Mouse (Mus musculus) ovary, adult 18-20 months (tissue): ENCODE data around the gene Letmd1.

Experiments
- DNase-seq: peaks from one replicate; pipeline ENCODE4 v3.0.0; 2022; ENCODE audit warnings: low spot score, mixed read lengths

Letmd1 gene

GRCm38 (mm10) chr15:100508454-100509167 lies 39.8 kb downstream of the Letmd1 start:
- no peak for DNase-seq

GRCm38 (mm10) chr15:100510072-100510471 lies 41.2 kb downstream of the Letmd1 start:
- no peak for DNase-seq

DNA sequence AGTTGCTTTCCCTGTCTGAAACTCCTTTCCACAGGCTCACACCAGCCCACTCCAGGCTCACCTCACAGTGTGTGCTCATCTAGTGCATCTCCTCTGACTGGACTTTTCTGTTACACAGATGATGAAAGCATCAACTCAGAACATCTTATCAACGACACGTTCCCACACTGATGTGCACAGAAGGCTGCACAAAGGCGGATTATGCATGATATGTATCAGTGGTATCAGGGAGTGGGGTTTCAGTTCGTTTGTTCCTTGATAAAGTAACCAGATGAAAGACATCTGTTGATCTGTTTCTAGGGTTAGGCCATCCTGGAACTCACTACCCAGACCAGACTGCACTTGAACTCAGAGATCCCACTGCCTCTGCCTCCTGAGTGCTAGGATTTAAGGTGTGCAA lies 44.6 kb downstream of the Letmd1 start:
- DNase-seq, result no peak

DNA sequence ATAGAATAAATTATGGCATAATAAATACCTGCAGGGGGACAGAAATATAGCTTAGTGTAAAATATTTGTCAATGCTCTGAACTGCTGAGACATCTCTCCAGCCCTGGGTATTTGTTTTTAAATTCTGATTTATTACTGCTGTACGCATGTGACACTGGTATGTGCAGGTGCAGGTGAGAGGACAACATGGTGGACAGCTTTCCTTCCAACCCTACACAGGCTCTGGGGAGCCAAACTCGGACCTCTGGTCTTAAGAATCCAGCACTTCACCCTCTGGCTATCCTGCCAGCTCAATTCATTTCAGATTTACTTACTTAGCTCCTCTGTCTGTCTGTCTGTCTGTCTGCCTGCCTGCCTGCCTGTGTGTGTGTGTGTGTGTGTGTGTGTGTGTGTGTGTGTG lies 46.3 kb downstream of the Letmd1 start:
- DNase-seq, result no peak

GRCm38 (mm10) chr15:100520306-100520705 lies 51.5 kb downstream of the Letmd1 start:
- no peak for DNase-seq

- no peak for DNase-seq
Measured at GRCm38 (mm10) chr15:100525405-100525804, 56.6 kb downstream of the Letmd1 start.

- no peak for DNase-seq
Measured at GRCm38 (mm10) chr15:100527900-100528299, 59.1 kb downstream of the Letmd1 start.
